Mouse (Mus musculus) testis, postnatal 10 days (tissue): ENCODE data around the gene Fgfr4.
"Not testable (repeated sequence)": the region's sequence is repeated elsewhere in the genome, so short reads cannot be mapped to it uniquely, and the experiment has no call there.

Experiments used
- DNase-seq: peaks from one replicate; pipeline ENCODE4 v3.0.0; 2021; ENCODE audit warnings: low spot score

Gene Fgfr4

DNA sequence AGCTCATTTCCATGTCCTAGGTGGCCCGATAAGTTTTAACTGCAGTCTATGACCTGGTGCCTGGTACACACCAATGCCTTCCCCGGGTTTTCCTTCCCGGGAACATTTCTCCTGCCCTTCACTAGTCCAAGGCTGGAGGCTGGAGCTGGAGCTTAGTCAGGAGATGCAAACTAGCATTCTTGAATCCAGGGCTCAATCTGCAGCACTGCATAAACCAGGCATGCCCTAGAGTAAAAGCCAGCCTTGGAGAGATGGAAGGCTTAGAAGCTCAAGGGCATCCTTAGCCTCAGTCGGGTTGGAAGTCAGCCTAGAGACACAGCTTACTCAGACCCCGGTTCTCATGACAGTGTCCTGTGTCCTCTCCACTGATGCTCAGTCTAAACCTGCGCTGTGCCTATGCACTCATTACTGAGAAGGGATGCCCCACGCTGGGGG, 19.9 kb downstream of the Fgfr4 start:
- DNase-seq, result no peak

GRCm38 (mm10) chr13:55174347-55174746, 21.9 kb downstream of the Fgfr4 start:
- no peak for DNase-seq

DNA sequence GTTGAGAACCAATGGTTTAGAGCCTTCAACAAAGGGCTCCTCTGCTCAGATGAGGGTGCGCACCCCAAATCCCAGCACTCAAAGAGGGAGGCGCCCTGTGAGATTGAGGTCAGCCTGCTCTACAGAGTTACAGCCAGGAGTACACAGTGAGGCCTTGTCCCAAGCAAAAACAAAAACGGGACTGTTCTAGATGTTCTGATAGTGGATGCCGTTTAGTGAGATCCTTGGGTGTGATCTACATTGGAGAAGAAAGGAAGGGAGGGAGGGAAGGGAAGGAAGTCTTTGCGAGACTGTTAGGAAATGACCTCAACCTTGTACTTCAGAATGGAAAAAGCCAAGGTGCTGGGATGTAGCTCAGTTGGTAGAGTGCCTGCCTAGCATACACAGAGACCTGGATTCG, 23.8 kb downstream of the Fgfr4 start:
- DNase-seq, result no peak

GRCm38 (mm10) chr13:55177903-55178496, 25.6 kb downstream of the Fgfr4 start:
- no peak for DNase-seq

DNA sequence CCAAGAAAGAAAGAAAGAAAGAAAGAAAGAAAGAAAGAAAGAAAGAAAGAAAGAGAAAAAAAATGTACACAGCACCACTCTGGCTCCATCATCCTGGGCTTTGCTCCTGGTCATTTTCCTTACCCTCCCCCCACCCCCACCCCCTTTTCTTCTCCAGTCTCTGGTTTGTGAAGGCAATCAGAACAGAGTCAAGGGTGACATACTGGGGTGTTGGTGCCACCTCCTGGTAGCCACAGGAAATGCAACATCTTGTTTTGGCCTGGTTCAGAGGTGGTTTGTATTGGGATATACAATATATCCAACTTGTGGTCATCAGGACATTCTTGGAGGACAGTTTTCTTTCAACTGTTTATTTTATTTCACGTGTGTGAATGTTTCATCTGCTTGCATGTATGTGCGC, 26.1 kb downstream of the Fgfr4 start:
- peak; percentile 84 for DNase-seq

DNA sequence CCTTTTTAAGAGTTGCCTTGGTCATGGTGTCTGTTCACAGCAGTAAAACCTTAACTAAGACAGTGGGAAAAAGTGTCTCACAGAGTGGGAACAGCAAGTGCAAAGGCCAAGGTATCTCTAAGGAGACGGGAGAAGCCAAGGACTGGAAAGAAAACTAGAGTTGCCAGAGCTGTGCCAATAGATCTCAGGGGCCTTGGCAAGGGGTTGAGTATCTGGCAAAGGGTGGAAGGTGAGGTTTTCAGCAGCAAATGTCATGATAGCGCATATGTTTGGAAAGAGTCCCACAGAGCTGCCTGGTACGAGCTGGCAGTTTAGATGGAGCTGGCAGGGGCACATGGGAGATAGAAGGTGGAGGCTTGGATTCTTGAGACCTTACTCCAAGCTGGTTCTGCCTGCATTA, 27.2 kb downstream of the Fgfr4 start:
- no peak for DNase-seq

DNA sequence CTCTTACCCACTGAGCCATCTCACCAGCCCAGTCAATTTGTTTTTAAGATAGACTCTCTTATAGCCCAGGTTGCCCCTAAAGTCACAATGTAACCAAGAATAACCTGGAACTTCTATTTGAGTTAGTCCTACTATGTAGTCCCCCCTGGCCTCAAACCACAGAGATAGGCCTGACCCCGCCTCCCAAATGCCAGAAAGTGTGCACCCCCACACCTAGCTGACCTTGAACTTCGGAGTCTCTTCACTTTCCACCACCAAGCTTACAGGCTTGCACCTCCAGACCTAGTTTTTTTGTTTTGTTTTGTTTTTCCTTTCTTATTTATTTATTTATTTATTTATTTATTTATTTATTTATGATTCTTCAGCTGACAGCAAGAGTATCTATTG, 29.3 kb downstream of the Fgfr4 start:
- no peak for DNase-seq

- DNase-seq, result peak; percentile 76
Observed at GRCm38 (mm10) chr13:55182173-55182894, 29.9 kb downstream of the Fgfr4 start.

GRCm38 (mm10) chr13:55183382-55183781, 30.9 kb downstream of the Fgfr4 start:
- DNase-seq, result no peak

GRCm38 (mm10) chr13:55187062-55187461, 34.6 kb downstream of the Fgfr4 start:
- not testable (repeated sequence) for DNase-seq

- no peak for DNase-seq
Observed at GRCm38 (mm10) chr13:55189531-55190107, 37.2 kb downstream of the Fgfr4 start.

DNA sequence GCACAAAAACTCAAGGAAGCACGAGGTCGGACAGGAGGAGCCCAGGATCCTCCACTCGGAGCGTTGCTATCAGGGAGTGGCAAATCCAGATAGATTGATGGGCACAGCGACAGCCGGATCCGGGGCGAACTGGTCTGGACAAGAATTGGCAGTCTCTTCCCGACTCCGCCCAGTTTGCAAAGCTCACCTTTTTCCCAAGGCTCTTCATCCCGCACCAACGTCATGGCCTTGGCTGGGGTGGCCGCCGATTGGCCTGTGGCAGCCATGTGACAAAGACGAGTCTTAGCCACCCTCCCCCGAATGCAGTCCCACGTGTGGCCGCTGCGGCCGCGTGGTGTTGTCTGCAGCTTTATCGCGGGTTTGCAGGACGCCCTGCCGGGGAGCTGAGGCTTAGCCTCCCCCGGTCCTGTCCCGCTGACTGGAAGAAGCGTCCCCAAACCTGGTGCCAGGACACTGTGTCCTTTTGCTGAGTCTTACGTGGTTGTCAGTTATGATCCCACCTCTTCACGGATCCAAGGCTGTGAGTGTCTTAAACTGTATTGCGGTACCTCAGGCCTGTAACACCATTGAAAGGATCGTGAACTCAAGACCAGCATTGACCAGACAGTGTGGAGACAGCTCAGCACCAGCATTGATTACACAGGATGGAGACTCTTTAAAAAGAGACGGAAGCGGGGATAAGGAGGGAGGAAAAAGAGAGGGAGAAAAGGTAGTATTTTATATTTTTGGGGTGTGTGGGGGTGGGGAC, 37.9 kb downstream of the Fgfr4 start:
- peak; percentile 94 for DNase-seq

GRCm38 (mm10) chr13:55191535-55191934, 39.1 kb downstream of the Fgfr4 start:
- no peak for DNase-seq

GRCm38 (mm10) chr13:55202758-55203157, 50.3 kb downstream of the Fgfr4 start:
- not testable (repeated sequence) for DNase-seq

- DNase-seq, result peak; percentile 59
Observed at GRCm38 (mm10) chr13:55203740-55204139, 51.3 kb downstream of the Fgfr4 start.

DNA sequence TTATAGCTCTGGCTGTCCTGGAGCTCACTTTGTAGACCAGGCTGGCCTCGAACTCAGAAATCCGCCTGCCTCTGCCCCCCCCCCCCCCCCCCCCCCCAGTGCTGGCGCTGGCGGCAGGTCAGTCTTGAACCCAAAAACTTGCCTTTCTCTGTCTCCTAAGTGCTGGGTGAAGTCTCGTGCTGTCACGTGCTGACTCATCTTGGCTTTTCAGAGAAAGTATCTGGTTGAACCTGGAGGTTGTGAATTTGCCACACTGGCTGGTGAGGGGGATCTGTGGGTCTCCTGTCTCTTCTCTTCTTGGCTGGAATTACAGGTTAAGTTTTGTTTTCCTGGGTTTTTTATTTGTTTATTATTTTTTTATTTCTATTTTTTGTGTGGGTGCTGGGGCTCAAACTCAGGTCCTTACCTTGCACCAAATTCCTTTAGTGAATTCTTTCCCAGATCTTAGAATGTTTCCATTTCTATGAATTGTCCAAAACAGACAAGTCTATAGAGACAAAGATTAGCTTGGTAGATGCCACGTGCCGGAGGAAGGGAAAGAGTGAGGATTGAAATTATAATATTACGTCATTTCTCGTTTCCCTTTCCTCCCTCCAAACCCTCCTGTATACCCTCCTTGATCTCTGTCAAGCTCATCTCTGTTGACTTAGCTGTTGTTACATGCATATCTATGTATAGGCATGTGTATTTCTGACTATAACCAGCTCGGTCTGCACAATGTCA, 52.4 kb downstream of the Fgfr4 start:
- no peak for DNase-seq

GRCm38 (mm10) chr13:55205448-55206205, 53.2 kb downstream of the Fgfr4 start:
- no peak for DNase-seq

GRCm38 (mm10) chr13:55208837-55209648, 56.6 kb downstream of the Fgfr4 start:
- DNase-seq, result no peak

DNA sequence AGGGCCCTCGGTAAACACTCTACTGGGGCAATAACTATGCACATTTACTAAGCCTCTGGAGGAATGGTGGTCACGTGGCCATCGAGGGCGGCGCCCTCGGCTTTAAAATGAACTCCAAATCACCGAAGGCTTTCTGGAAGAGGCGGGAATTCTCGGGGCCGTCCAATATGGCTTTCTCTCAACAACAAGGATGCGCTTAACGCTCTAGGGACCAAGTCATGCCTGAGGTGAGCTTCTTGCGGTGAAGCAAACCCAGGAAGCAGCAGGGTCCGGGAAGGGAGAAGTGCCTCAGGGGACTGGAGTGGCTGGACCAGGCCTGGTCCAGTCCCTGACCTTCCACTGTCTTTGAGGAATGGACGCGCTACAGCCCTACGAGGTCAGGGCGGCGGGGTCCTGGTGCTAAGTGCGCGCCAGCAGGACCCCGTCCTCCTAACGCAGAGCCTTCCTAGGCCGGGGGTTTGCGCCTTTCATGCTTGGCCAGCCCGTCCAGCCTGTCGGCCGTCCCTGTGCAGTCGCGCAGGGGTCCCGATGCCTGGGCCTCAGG, 57.3 kb downstream of the Fgfr4 start, which contains the start of gene Nsd1:
Gene Nsd1, plus strand, starts transcription at position 134 of the 544 bp plus-strand sequence.
- peak; percentile 57 for DNase-seq
